Mouse (Mus musculus): Measurements from ENCODE around the gene Rbl2. TPM values are rescaled to one million over a fixed set of nuclear protein-coding genes. Genes with fewer than 3 reads are reported as not detected.

Rbl2 gene
- total and polyA plus RNA-seq, 3 experiments = 2.9 to 8.4 TPM; not detected in 1

DNA sequence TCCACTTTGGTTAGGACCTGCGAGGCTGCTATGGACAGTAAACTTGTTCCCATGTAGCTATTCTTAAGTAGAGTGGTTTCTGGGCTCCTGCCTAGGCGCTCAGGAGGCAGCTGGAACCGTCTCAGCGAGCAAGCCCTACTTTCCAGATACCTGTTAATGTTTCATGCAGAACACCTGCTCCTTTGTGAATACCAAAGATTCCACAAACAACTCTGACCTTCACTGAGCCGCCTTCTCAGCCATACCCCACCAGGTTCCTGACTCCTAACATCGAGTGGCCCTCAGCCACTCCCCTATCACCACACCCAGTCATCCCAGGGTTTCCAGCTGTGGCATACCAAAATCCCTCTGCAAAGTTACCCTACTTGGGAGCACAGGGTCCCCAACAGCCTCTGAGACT, 100.3 kb downstream of the Rbl2 start:
- Histone ChIP-seq H3K9me3 (replicated peaks; ENCODE audit: insufficient read depth, low read length) (no peaks in the 10 kb centered on the region), H3K4me1 (ENCODE audit: control insufficient read depth in 1 of 2, insufficient read depth in 2 of 2, low read length in 2 of 2) (no peaks in the 10 kb centered on the region; a peak in 1 of 4 replicates), H3K9ac (ENCODE audit: control insufficient read depth, low read depth, low read length, poor library complexity, severe bottlenecking) (no peak overlapping the region), H3K79me2 (ENCODE audit: control insufficient read depth, insufficient read depth, low read length, poor library complexity) (no peaks in the 10 kb centered on the region), H3K36me3 (ENCODE audit: control insufficient read depth in 1 of 2, insufficient read depth in 2 of 2, low read length in 2 of 2) (no peaks in the 10 kb centered on the region), H3K27ac (ENCODE audit: control insufficient read depth, low read depth, low read length) (no peak overlapping the region), H3K27me3 (ENCODE audit: control insufficient read depth in 1 of 2, insufficient read depth in 2 of 2, low read length in 2 of 2) (peaks cover 0 to 1% of the 10 kb centered on the region in 2 experiments; a peak in 2 of 4 replicates), H3K4me3 (ENCODE audit: control insufficient read depth in 1 of 2, insufficient read depth in 1 of 2, low read depth in 2 of 2, low read length in 2 of 2) (no peak overlapping the region)
- DNase-seq (ENCODE audit: low read depth, low spot score) = no peak
- no peak for TF ChIP-seq POLR2A (IDR thresholded peaks at IDR 0.05; ENCODE audit: control insufficient read depth in 1 of 2, insufficient read depth in 1 of 2, low read depth in 1 of 2, low read length in 2 of 2, poor library complexity in 1 of 2)
- TF ChIP-seq MAFK (IDR thresholded peaks at IDR 0.05; ENCODE audit: borderline replicate concordance, low read depth, low read length) = no peak
- TF ChIP-seq GATA1 (IDR thresholded peaks at IDR 0.05; ENCODE audit: low read depth, low read length) = no peak
- no peak for TF ChIP-seq GABPA (IDR thresholded peaks at IDR 0.05; ENCODE audit: low read depth, low read length)
- no peak for TF ChIP-seq SMC3 (IDR thresholded peaks at IDR 0.05; ENCODE audit: low read depth, low read length)
- TF ChIP-seq KAT2A (conservative IDR thresholded peaks at IDR 0.05; ENCODE audit: low read depth, low read length) = no peak
- TF ChIP-seq NELFE (IDR thresholded peaks at IDR 0.05; ENCODE audit: low read depth, low read length) = no peak
- TF ChIP-seq CHD1 (IDR thresholded peaks at IDR 0.05; ENCODE audit: low read depth, low read length) = no peak
- TF ChIP-seq MYB (IDR thresholded peaks at IDR 0.05; ENCODE audit: low read depth, low read length) = no peak
- no peak for TF ChIP-seq ELF1 (IDR thresholded peaks at IDR 0.05; ENCODE audit: low read depth, low read length)
- no peak for TF ChIP-seq UBTF (IDR thresholded peaks at IDR 0.05; ENCODE audit: borderline replicate concordance, insufficient read depth, low read depth, low read length)
- TF ChIP-seq RAD21 (IDR thresholded peaks at IDR 0.05; ENCODE audit: low read depth, low read length) = no peak

DNA sequence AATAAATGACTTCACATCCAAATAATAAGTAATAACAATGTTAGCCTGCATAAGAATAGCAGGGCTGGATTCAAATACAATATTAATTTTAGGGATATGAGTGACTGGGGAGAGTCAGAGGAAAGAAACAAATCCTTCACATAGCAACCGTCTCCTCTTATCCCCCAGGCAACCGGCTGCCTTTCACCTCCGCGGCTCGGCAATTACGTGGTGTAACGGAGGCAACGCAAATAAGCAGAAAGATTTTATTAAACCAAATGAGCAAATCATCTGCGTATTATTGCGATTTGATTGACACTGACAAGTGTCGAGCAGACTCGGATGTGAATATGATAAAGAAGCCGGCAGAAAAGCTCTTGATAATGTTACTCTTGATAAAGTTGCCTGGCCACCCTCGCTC, 101.1 kb downstream of the Rbl2 start:
- no peak for TF ChIP-seq POLR2AphosphoS2 (IDR thresholded peaks at IDR 0.05; ENCODE audit: low read length)
- no peak for TF ChIP-seq MAZ (IDR thresholded peaks at IDR 0.05; ENCODE audit: low read depth, low read length)
- no peak for TF ChIP-seq NELFE (IDR thresholded peaks at IDR 0.05; ENCODE audit: low read depth, low read length)
- TF ChIP-seq BHLHE40 (IDR thresholded peaks at IDR 0.05; ENCODE audit: borderline replicate concordance, low read depth, low read length) = no peak
- TF ChIP-seq JUND (IDR thresholded peaks at IDR 0.05; ENCODE audit: low read depth, low read length) = no peak
- no peak for TF ChIP-seq GABPA (IDR thresholded peaks at IDR 0.05; ENCODE audit: low read depth, low read length)
- TF ChIP-seq SIN3A (IDR thresholded peaks at IDR 0.05; ENCODE audit: low read length) = no peak
- TF ChIP-seq TCF12 (IDR thresholded peaks at IDR 0.05; ENCODE audit: low read depth, low read length) = no peak
- TF ChIP-seq MEF2A (IDR thresholded peaks at IDR 0.05; ENCODE audit: extremely low read depth, insufficient replicate concordance, low read depth, low read length, poor library complexity, severe bottlenecking) = no peak
- TF ChIP-seq EP300 (IDR thresholded peaks at IDR 0.05; ENCODE audit: low read depth in 1 of 2, low read length in 2 of 2) = no peak
- no peak for TF ChIP-seq POLR2AphosphoS5 (IDR thresholded peaks at IDR 0.05; ENCODE audit: borderline replicate concordance, low read depth, low read length)
- TF ChIP-seq USF2 (IDR thresholded peaks at IDR 0.05; ENCODE audit: borderline replicate concordance in 1 of 2, insufficient read depth in 1 of 2, low read depth in 1 of 2, low read length in 2 of 2) = no peak
- TF ChIP-seq KAT2A (conservative IDR thresholded peaks at IDR 0.05; ENCODE audit: low read depth, low read length) = no peak
- TF ChIP-seq ZC3H11A (IDR thresholded peaks at IDR 0.05; ENCODE audit: low read depth, low read length) = no peak
- TF ChIP-seq USF1 (IDR thresholded peaks at IDR 0.05; ENCODE audit: low read depth, low read length) = no peak
- TF ChIP-seq RCOR1 (IDR thresholded peaks at IDR 0.05; ENCODE audit: low read depth, low read length) = no peak
- TF ChIP-seq CTCF (IDR thresholded peaks at IDR 0.05 in 2 of 3, conservative IDR thresholded peaks at IDR 0.05 in 1 of 3; ENCODE audit: control insufficient read depth in 1 of 3, insufficient read depth in 1 of 3, low read depth in 2 of 3, low read length in 3 of 3, poor library complexity in 1 of 3, severe bottlenecking in 1 of 3) = no peak
- no peak for TF ChIP-seq E2F4 (IDR thresholded peaks at IDR 0.05; ENCODE audit: borderline replicate concordance, low read depth, low read length)
- no peak for TF ChIP-seq MXI1 (IDR thresholded peaks at IDR 0.05; ENCODE audit: low read depth, low read length)
- TF ChIP-seq GATA1 (IDR thresholded peaks at IDR 0.05; ENCODE audit: low read depth, low read length) = no peak
- no peak overlapping the region for H3K4me3 ChIP-seq (ENCODE audit: control insufficient read depth in 1 of 2, insufficient read depth in 1 of 2, low read depth in 2 of 2, low read length in 2 of 2)
- no peak for DNase-seq (ENCODE audit: low read depth, low spot score)
- H3K4me1 ChIP-seq (ENCODE audit: control insufficient read depth in 1 of 2, insufficient read depth in 2 of 2, low read length in 2 of 2) = no peaks in the 10 kb centered on the region; a peak in 2 of 4 replicates
- H3K79me2 ChIP-seq (ENCODE audit: control insufficient read depth, insufficient read depth, low read length, poor library complexity) = no peaks in the 10 kb centered on the region
- H3K36me3 ChIP-seq (ENCODE audit: control insufficient read depth in 1 of 2, insufficient read depth in 2 of 2, low read length in 2 of 2) = no peaks in the 10 kb centered on the region
- H3K9me3 ChIP-seq (replicated peaks; ENCODE audit: insufficient read depth, low read length) = no peaks in the 10 kb centered on the region
- H3K27me3 ChIP-seq (ENCODE audit: control insufficient read depth in 1 of 2, insufficient read depth in 2 of 2, low read length in 2 of 2) = peaks cover 0 to 1% of the 10 kb centered on the region in 2 experiments; a peak in 2 of 4 replicates
- H3K9ac ChIP-seq (ENCODE audit: control insufficient read depth, low read depth, low read length, poor library complexity, severe bottlenecking) = no peak overlapping the region
- H3K27ac ChIP-seq (ENCODE audit: control insufficient read depth, low read depth, low read length) = no peak overlapping the region
